Mouse (Mus musculus) lung, embryonic 16.5 days (tissue): ENCODE data around the gene Tnfaip8l2. TPM values are rescaled to one million over a fixed set of nuclear protein-coding genes. Genes with fewer than 3 reads are reported as not detected.
"Not testable (repeated sequence)": the region's sequence is repeated elsewhere in the genome, so short reads cannot be mapped to it uniquely, and the experiment has no call there.

Experiments used
- ATAC-seq: fragments of 200-750 bp; cut with Nextera tagmentation; 2 replicates; pipeline ENCODE4 v1.8.0; 2017; ENCODE audit warnings: low read depth, mild to moderate bottlenecking, moderate library complexity
- H3K27ac ChIP-seq: fragments of 300-500 bp; sonication (generic); 2 replicates; pipeline ENCODE4 v1.5.1; 2014; ENCODE audit warnings: mild to moderate bottlenecking, control low read depth, low read length
- H3K27me3 ChIP-seq: fragments of 300-500 bp; sonication (generic); 2 replicates; pipeline ENCODE4 v1.6.1; 2014; ENCODE audit warnings: low read depth, low read length, mixed read lengths; ENCODE audit not compliant: control insufficient read depth, insufficient read depth
- H3K36me3 ChIP-seq: fragments of 300-500 bp; sonication (generic); 2 replicates; pipeline ENCODE4 v1.6.1; 2014; ENCODE audit warnings: low read length; ENCODE audit not compliant: control insufficient read depth, insufficient read depth
- H3K4me1 ChIP-seq: fragments of 300-500 bp; sonication (generic); replicated peaks from 2 replicates; pipeline ENCODE4 v1.6.1; 2014; ENCODE audit warnings: low read length, mixed read lengths; ENCODE audit not compliant: control insufficient read depth, insufficient read depth
- H3K4me2 ChIP-seq: fragments of 300-500 bp; sonication (generic); 2 replicates; pipeline ENCODE4 v1.6.1; 2014; ENCODE audit warnings: low read depth, low read length, control low read depth
- H3K4me3 ChIP-seq: fragments of 300-500 bp; sonication (generic); 2 replicates; pipeline ENCODE4 v1.5.1; 2014; ENCODE audit warnings: mild to moderate bottlenecking, low read length, control low read depth
- H3K9ac ChIP-seq: fragments of 300-500 bp; sonication (generic); 2 replicates; pipeline ENCODE4 v1.6.1; 2014; ENCODE audit warnings: low read length, control low read depth
- H3K9me3 ChIP-seq: fragments of 300-500 bp; sonication (generic); 2 replicates; pipeline ENCODE4 v1.6.1; 2016; ENCODE audit warnings: low read length; ENCODE audit not compliant: control insufficient read depth
- WGBS: fragments of 180-500 bp; shearing (Covaris S2); extraction: QIAGEN DNeasy Blood & Tissue Kit; methylation state at CpG from one replicate; pipeline ENCODE4 v1.1.7; 2014; 5-methylcytosine and 5-hydroxymethylcytosine counted together
- microRNA-seq: library from miRNA; unstranded; fragments of <30 nt; microRNA quantifications from one replicate; pipeline ENCODE4, GENCODE M21; 2016
- polyA plus RNA-seq: library from polyadenylated mRNA; unstranded; fragments of >200 nt; fragmentation: Nextera tagmentation; extraction: Ambion mirVana; gene quantifications from 2 replicates; pipeline ENCODE4 v1.2.1, GENCODE M21; 2015

The Tnfaip8l2 gene
- polyA plus RNA-seq, 1 experiment from 2014 or later, result 4.0 TPM

DNA sequence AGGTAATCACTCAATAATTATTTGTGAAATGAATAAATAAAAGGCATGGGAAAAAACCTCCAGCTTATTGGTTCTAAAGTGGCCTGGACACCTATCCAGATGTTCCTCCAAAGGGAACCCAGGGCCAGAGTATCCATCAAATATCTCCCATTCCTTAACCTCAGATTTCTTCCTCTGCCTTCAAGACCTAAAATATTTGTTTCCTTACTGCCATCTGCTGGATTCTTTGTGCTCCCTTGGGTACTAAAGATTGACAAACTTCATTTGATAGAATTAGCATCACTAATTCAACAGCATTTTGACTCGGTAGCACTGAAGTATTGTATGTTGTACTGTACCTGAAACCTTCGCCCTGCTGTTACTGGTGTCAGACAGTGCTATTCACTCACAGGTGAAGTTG lies 34.3 kb downstream of the Tnfaip8l2 start:
- H3K4me2 ChIP-seq, result no peak overlapping the region
- H3K9me3 ChIP-seq, result no peaks in the 10 kb centered on the region
- ATAC-seq, result no peak
- peaks cover 14% of the 10 kb centered on the region for H3K4me1 ChIP-seq
- WGBS, result 58% methylated on average over 2 of the region's 2 CpGs
- H3K4me3 ChIP-seq, result no peak overlapping the region
- no peak overlapping the region for H3K9ac ChIP-seq
- no peak overlapping the region for H3K27ac ChIP-seq
- no peaks in the 10 kb centered on the region for H3K27me3 ChIP-seq
- H3K36me3 ChIP-seq, result no peaks in the 10 kb centered on the region

DNA sequence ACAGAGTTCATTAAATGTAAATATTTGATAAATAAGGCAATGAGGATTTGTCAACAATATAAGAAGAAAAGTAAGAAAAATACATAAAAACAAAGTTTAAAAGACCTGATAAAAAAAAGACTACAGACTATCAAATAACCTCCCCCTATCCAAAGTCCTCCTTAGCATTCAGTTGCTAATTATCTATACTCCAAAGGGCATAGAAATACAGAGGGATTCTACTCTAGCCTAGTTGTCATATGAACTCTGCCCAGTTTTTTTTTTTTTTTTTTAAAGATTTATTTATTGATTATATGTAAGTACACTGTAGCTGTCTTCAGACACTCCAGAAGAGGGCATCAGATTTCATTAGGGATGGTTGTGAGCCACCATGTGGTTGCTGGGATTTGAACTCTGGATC lies 34.9 kb downstream of the Tnfaip8l2 start:
- not testable (repeated sequence) for ATAC-seq, H3K27ac ChIP-seq, H3K9ac ChIP-seq, H3K4me1 ChIP-seq, H3K27me3 ChIP-seq, H3K9me3 ChIP-seq, H3K36me3 ChIP-seq
- peak overlapping the region; percentile 56 for H3K4me2 ChIP-seq
- H3K4me3 ChIP-seq, result peak overlapping the region; percentile 97; the same call in 1 of the 2 replicates

DNA sequence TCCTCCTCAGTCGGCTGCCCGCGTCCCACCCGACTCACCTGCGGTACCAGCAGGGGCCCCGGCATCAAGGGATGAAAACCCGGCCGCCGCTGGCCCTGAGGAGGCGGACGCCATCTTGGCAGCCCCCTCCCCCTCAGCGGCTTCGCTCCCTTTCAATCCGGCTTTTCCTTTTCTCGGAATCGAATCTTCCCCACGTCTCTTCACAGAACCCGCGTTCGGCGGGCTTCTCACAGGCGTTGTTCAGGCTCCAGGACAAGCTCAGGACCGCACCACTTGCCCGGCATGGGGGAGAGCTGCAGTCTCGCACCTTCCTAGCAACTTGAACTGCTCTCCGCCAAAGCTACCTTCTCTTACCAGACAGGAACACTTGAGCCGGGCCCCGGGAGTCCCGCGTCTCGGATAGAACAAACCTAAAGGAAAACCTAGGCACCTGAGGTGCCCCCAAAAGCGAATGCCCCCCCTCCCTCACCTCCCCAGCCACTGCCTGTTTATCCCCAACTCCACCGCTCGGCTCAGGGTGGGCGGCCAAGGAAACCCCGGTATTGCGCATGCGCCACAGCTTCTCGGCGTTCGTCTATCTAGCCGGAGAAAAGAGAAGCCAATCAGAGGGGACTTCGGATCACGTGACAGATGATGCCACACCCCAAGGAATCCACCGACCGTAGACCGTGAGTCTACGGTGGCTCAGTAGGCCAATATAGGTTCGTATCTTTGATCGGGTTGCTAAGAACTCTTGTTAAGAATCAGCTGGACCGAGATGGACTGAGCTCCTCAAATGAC lies 35.6 kb downstream of the Tnfaip8l2 start, which contains the start of gene Pip5k1a:
Gene Pip5k1a (minus strand): TSS at position 593 of the 780 bp plus-strand sequence.
- no peaks in the 10 kb centered on the region for H3K36me3 ChIP-seq
- under 1% methylated on average over 51 of the region's 51 CpGs for WGBS
- H3K9me3 ChIP-seq, result no peaks in the 10 kb centered on the region
- no peaks in the 10 kb centered on the region for H3K27me3 ChIP-seq
- ATAC-seq, result peak; percentile 90
- peaks cover 6% of the 10 kb centered on the region for H3K4me1 ChIP-seq
- peak within 1 kb of the TSS; percentile 97 for H3K4me3 ChIP-seq
- H3K4me2 ChIP-seq, result peak within 1 kb of the TSS; percentile 76
- peak within 1 kb of the TSS; percentile 92 for H3K9ac ChIP-seq
- peak within 1 kb of the TSS; percentile 71 for H3K27ac ChIP-seq

DNA sequence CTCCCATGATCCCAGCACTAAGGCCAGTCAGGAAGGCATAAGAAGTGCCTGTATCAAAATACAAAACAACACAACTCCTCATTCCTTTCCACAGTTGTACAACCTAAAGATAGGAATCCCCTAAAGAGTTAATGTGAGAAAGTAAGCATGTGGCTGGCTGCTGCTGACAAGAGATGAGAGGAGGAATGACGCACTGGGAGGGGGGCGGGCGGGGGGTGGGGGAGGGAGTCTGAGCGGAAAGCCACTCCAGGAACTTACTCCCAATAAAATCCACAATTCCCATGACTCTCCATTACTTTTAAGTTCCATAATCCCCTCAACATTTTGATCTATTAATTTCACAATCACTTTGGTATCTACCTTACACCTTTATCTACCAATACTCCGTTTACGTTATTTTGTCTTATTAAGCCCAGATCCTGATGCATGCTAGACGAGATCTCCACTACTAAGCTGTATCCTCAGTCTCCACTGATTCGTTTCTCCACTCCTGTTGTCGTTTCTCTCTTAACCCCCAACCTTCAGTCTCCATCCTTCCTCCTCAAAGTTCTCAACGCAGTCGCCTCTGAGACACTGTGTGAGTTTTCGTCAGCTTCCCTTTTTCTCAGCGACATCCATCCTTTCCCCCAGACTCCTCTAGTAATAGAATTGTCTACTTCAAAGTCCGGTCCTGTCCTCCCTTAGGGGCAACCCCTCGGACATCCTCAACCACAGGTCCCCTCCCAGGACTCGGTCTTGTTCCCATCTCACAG lies 36.4 kb downstream of the Tnfaip8l2 start:
- WGBS, result 0% methylated on average over 16 of the region's 16 CpGs
- peak overlapping the region; percentile 71 for H3K27ac ChIP-seq
- H3K4me1 ChIP-seq, result peaks cover 6% of the 10 kb centered on the region
- H3K27me3 ChIP-seq, result no peaks in the 10 kb centered on the region
- no peaks in the 10 kb centered on the region for H3K9me3 ChIP-seq
- peak overlapping the region; percentile 97 for H3K4me3 ChIP-seq
- ATAC-seq, result no peak; the same call in 1 of the 2 replicates
- H3K36me3 ChIP-seq, result no peaks in the 10 kb centered on the region
- peak overlapping the region; percentile 76 for H3K4me2 ChIP-seq
- peak overlapping the region; percentile 92 for H3K9ac ChIP-seq

DNA sequence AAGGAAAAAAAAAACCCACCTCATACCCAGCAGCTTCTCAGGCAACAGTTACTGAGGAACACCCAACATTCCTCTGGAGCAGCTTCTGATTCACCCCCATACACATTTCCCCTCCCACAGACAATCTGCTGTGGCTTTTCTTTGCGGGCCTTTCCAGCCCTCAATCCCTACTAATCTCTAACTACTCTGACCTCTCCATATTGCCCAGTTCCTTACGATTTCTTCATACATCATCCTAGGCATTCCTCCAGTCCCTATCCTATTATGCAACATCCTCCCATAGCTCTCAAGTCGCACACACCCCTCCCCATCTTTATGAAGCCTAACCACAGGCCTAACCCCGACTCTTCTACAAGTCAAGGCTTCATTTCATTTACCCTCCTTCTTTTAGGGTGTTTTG lies 37.0 kb downstream of the Tnfaip8l2 start:
- ATAC-seq, result no peak
- H3K9me3 ChIP-seq, result no peaks in the 10 kb centered on the region
- peak overlapping the region; percentile 97 for H3K4me3 ChIP-seq
- H3K27ac ChIP-seq, result peak overlapping the region; percentile 51
- peak overlapping the region; percentile 76 for H3K4me2 ChIP-seq
- peak overlapping the region; percentile 92 for H3K9ac ChIP-seq
- no peaks in the 10 kb centered on the region for H3K36me3 ChIP-seq
- peaks cover 6% of the 10 kb centered on the region for H3K4me1 ChIP-seq
- H3K27me3 ChIP-seq, result no peaks in the 10 kb centered on the region
- WGBS, result 31% methylated on average over 4 of the region's 4 CpGs

DNA sequence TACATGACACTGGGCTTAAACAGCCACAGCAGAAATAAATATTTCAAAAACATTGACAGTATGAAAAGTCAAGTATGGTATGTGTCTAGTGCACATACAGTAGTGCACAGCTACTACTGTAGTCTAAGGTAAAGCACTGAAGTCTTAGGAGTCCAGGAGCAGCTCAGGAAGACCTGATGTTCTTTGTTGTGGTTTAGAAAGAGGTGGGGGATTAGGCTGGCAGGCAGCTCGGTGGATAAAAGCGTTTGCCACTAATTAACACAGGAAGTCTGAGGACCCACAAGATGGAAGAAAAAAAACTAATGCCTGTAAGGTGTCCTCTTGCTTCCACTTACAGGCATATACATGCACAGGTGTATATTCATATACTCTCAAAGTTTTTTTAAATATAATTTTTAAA lies 41.3 kb downstream of the Tnfaip8l2 start:
- Histone ChIP-seq H3K4me3 (no peak overlapping the region), H3K9ac (no peak overlapping the region), H3K4me2 (no peak overlapping the region), H3K27ac (no peak overlapping the region), H3K4me1 (peaks cover 6% of the 10 kb centered on the region), H3K9me3 (no peaks in the 10 kb centered on the region), H3K27me3 (no peaks in the 10 kb centered on the region), H3K36me3 (peaks cover 5% of the 10 kb centered on the region; the same call in 1 of the 2 replicates)
- 41% methylated on average over 2 of the region's 2 CpGs for WGBS
- no peak for ATAC-seq

Small RNA genes lying within 50 kb of the gene (microRNA-seq; reads per million reads assigned to microRNA genes)
- not detected for gene Mir8099-1

Other genes with a start within 250 kb of the Tnfaip8l2 start
- gene Selenbp1, start 209.3 kb downstream of the Tnfaip8l2 start, polyA plus RNA-seq, result 341 and 430 TPM in 2 replicates
- gene Rfx5, start 188.3 kb downstream of the Tnfaip8l2 start, polyA plus RNA-seq, result 8.9 and 10.0 TPM in 2 replicates
- gene Pi4kb, start 167.6 kb downstream of the Tnfaip8l2 start, polyA plus RNA-seq, result 25.1 and 25.7 TPM in 2 replicates
- 23.3 and 23.6 TPM in 2 replicates for gene Zfp687, start 126.9 kb downstream of the Tnfaip8l2 start, polyA plus RNA-seq
- gene Psmd4, start 99.7 kb downstream of the Tnfaip8l2 start, polyA plus RNA-seq, result 223 and 224 TPM in 2 replicates
- 19.5 and 20.2 TPM in 2 replicates for gene Pip5k1a, start 35.4 kb downstream of the Tnfaip8l2 start, polyA plus RNA-seq
- 152 and 156 TPM in 2 replicates for gene Vps72, start 31.3 kb downstream of the Tnfaip8l2 start, polyA plus RNA-seq
- gene Tmod4, start 17.9 kb downstream of the Tnfaip8l2 start, polyA plus RNA-seq, result 2.7 and 4.4 TPM in 2 replicates
- gene Scnm1, start 8.3 kb downstream of the Tnfaip8l2 start, polyA plus RNA-seq, result 69.9 and 79.0 TPM in 2 replicates
- 16.2 and 16.9 TPM in 2 replicates for gene Lysmd1, start 8.3 kb downstream of the Tnfaip8l2 start, polyA plus RNA-seq
- 3.2 and 4.1 TPM in 2 replicates for gene Sema6c, start 18.1 kb upstream of the Tnfaip8l2 start, polyA plus RNA-seq
- 10.0 and 10.2 TPM in 2 replicates for gene Gabpb2, start 75.6 kb upstream of the Tnfaip8l2 start, polyA plus RNA-seq
- 118 and 123 TPM in 2 replicates for gene Cdc42se1, start 86.4 kb upstream of the Tnfaip8l2 start, polyA plus RNA-seq
- gene Mllt11, start 89.8 kb upstream of the Tnfaip8l2 start, polyA plus RNA-seq, result 12.0 TPM in 2 replicates
- 0.29 and 0.50 TPM in 2 replicates for gene Gm128, start 99.2 kb upstream of the Tnfaip8l2 start, polyA plus RNA-seq
- 4.6 and 5.7 TPM in 2 replicates for gene Bnipl, start 108.8 kb upstream of the Tnfaip8l2 start, polyA plus RNA-seq
- 41.0 and 47.0 TPM in 2 replicates for gene Mindy1, start 139.0 kb upstream of the Tnfaip8l2 start, polyA plus RNA-seq
- 23.2 and 23.9 TPM in 2 replicates for gene Prune1, start 139.7 kb upstream of the Tnfaip8l2 start, polyA plus RNA-seq
- 1.7 and 2.0 TPM in 2 replicates for gene Anxa9, start 164.8 kb upstream of the Tnfaip8l2 start, polyA plus RNA-seq
- 221 and 230 TPM in 2 replicates for gene Cers2, start 172.4 kb upstream of the Tnfaip8l2 start, polyA plus RNA-seq
- 35.4 and 38.4 TPM in 2 replicates for gene Setdb1, start 214.8 kb upstream of the Tnfaip8l2 start, polyA plus RNA-seq